Mouse (Mus musculus) spleen, adult 2 months (tissue): Measurements from ENCODE around the gene Kazald1. TPM values are rescaled to one million over a fixed set of nuclear protein-coding genes. Genes with fewer than 3 reads are reported as not detected.

ENCODE experiments used
- DNase-seq, 2 experiments: peaks; one replicate each; pipeline versions ENCODE4 v3.0.0 to v3.0.0-alpha.2; 2012 to 2021; ENCODE audit warnings: low spot score in 2 of 2, low read depth in 1 of 2
- H3K27ac ChIP-seq: fragments of 200-500 bp; 2 replicates; pipeline ENCODE4 v1.5.1; 2012; ENCODE audit warnings: low read length, inconsistent platforms; ENCODE audit not compliant: insufficient read depth
- H3K27me3 ChIP-seq: fragments of 200-500 bp; 2 replicates; pipeline ENCODE4 v1.6.1; 2012; ENCODE audit warnings: mild to moderate bottlenecking, moderate library complexity, low read length, inconsistent platforms; ENCODE audit not compliant: control insufficient read depth, insufficient read depth
- H3K36me3 ChIP-seq: fragments of 200-500 bp; 2 replicates; pipeline ENCODE4 v1.6.1; 2012; ENCODE audit warnings: mild to moderate bottlenecking, low read length, inconsistent platforms; ENCODE audit not compliant: control insufficient read depth, insufficient read depth
- H3K4me1 ChIP-seq: fragments of 200-500 bp; 2 replicates; pipeline ENCODE4 v1.6.1; 2011; ENCODE audit warnings: inconsistent platforms; ENCODE audit not compliant: control insufficient read depth, insufficient read depth, insufficient read length
- H3K4me3 ChIP-seq: fragments of 200-500 bp; 2 replicates; pipeline ENCODE4 v1.5.1; 2011; ENCODE audit warnings: mild to moderate bottlenecking, inconsistent platforms; ENCODE audit not compliant: insufficient read depth, insufficient read length; ENCODE audit errors: extremely low read depth
- CTCF ChIP-seq: fragments of 200-500 bp; IDR thresholded peaks from 2 replicates; pipeline ENCODE4 v1.5.1; 2011; ENCODE audit warnings: mild to moderate bottlenecking, inconsistent platforms; ENCODE audit not compliant: insufficient read depth, insufficient read length, insufficient replicate concordance; ENCODE audit errors: extremely low read depth
- POLR2A ChIP-seq: fragments of 200-500 bp; IDR thresholded peaks from 2 replicates; pipeline ENCODE4 v1.6.1; 2011; ENCODE audit warnings: low read depth, low read length, inconsistent platforms
- WGBS: fragments of 180-500 bp; shearing (Covaris S2); methylation state at CpG from one replicate; pipeline ENCODE4 v1.1.7; 2018; 5-methylcytosine and 5-hydroxymethylcytosine counted together
- polyA plus RNA-seq: library from polyadenylated mRNA; depleted of rRNA; stranded (reverse); fragments of >200 nt; gene quantifications from 2 replicates; pipeline ENCODE4 v1.2.3, GENCODE M21; 2012; rRNA removed

Gene Kazald1
- polyA plus RNA-seq, 1 experiment = 63.8 TPM

- TF ChIP-seq POLR2A = no peak
- TF ChIP-seq CTCF = no peak
- Histone ChIP-seq H3K27me3 (no peaks in the 10 kb centered on the region), H3K27ac (no peak overlapping the region), H3K4me1 (no peaks in the 10 kb centered on the region), H3K4me3 (no peak overlapping the region), H3K36me3 (no peaks in the 10 kb centered on the region)
- WGBS = 86% methylated on average over 6 of the region's 6 CpGs
- no peak for DNase-seq
Measured at GRCm38 (mm10) chr19:45112444-45112843, 37.4 kb downstream of the Kazald1 start.

- Histone ChIP-seq H3K27ac (0 out of 2 replicates have a peak overlapping the region, but pooled peaks have one; percentile 0), H3K4me1 (no peaks in the 10 kb centered on the region), H3K36me3 (no peaks in the 10 kb centered on the region), H3K27me3 (no peaks in the 10 kb centered on the region), H3K4me3 (no peak overlapping the region)
- TF ChIP-seq CTCF (no peak), POLR2A (no peak)
- WGBS = 40% methylated on average over 18 of the region's 18 CpGs
- DNase-seq = no peak
Measured at GRCm38 (mm10) chr19:45113791-45114460, 38.9 kb downstream of the Kazald1 start.

GRCm38 (mm10) chr19:45114772-45115171 lies 39.7 kb downstream of the Kazald1 start:
- H3K27me3 ChIP-seq = no peaks in the 10 kb centered on the region
- 66% methylated on average over 3 of the region's 3 CpGs for whole genome bisulfite sequencing
- no peaks in the 10 kb centered on the region for H3K36me3 ChIP-seq
- DNase-seq = no peak
- TF ChIP-seq POLR2A (no peak), CTCF (no peak)
- H3K4me1 ChIP-seq = no peaks in the 10 kb centered on the region
- H3K27ac ChIP-seq = peak overlapping the region; percentile 39; the same call in 1 of the 2 replicates
- no peak overlapping the region for H3K4me3 ChIP-seq

GRCm38 (mm10) chr19:45116798-45117197 lies 41.8 kb downstream of the Kazald1 start:
- no peak overlapping the region for H3K4me3 ChIP-seq
- H3K27ac ChIP-seq = no peak overlapping the region
- no peaks in the 10 kb centered on the region for H3K27me3 ChIP-seq
- DNase-seq = no peak
- no peaks in the 10 kb centered on the region for H3K36me3 ChIP-seq
- TF ChIP-seq CTCF (no peak), POLR2A (no peak)
- no peaks in the 10 kb centered on the region for H3K4me1 ChIP-seq
- 48% methylated on average over 1 of the region's 1 CpGs for WGBS

Other genes with a start within 250 kb of the Kazald1 start
- 26.8 and 92.8 TPM in 2 replicates for gene Slf2, start 144.1 kb upstream of the Kazald1 start, polyA plus RNA-seq
- 1.3 and 1.6 TPM in 2 replicates for gene Sema4g, start 86.1 kb upstream of the Kazald1 start, polyA plus RNA-seq
- 6.1 and 6.4 TPM in 2 replicates for gene Twnk, start 69.6 kb upstream of the Kazald1 start, polyA plus RNA-seq
- gene Mrpl43, start 68.8 kb upstream of the Kazald1 start, polyA plus RNA-seq = 53.1 and 85.2 TPM in 2 replicates
- gene Lzts2, start 60.8 kb upstream of the Kazald1 start, polyA plus RNA-seq = 23.3 and 25.9 TPM in 2 replicates
- gene Pdzd7, start 29.5 kb upstream of the Kazald1 start, polyA plus RNA-seq = 0.04 and 0.09 TPM in 2 replicates
- gene Sfxn3, start 27.7 kb upstream of the Kazald1 start, polyA plus RNA-seq = 23.9 and 25.9 TPM in 2 replicates
- gene Tlx1, start 75.4 kb downstream of the Kazald1 start, polyA plus RNA-seq = 37.3 and 51.1 TPM in 2 replicates
- gene Lbx1, start 160.6 kb downstream of the Kazald1 start, polyA plus RNA-seq = not detected in 2 replicates